Mouse (Mus musculus) 3T3-L1 (cell line): Measurements from ENCODE around the gene Cdca7l.
"Not testable (repeated sequence)": the region's sequence is repeated elsewhere in the genome, so short reads cannot be mapped to it uniquely, and the experiment has no call there.

ENCODE experiments used
- DNase-seq: peaks from one replicate; pipeline ENCODE4 v3.0.0-alpha.2; 2015; ENCODE audit warnings: low read depth, low spot score

The Cdca7l gene

DNA sequence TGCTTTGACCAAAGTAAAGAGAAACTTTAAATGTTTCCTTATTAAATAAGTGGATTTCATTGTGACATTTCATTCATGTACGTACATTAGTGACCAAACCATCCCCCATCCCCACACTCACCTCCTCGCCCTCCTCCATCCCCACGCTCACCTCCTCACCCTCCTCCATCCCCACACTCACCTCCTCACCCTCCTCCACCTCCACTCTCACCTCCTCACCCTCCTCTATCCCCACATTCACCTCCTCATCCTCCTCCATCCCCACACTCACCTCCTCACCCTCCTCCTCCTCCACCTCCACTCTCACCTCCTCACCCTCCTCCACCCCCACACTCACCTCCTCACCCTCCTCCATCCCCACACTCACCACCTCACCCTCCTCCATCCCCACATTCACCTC is 57.2 kb downstream of the Cdca7l start:
- no peak for DNase-seq

DNA sequence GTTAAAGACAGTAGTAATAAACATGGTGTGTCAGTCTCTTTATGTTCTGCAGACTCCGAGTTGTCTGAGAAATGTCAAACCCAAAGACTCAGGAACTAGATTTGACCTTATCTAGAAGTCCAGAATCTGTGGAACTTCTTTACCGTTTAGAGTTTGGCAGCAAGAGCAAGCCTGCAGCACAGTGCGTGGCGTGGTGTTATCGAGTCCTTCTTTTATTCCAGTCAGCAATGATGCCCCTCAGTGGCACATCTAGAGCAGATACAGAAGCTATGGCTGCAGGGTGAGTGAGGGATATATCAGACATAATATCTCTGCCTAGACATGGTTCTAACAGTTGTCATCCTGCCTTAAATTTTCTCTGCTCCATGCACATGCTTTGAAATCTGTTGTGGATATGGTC is 58.6 kb downstream of the Cdca7l start:
- DNase-seq, result no peak

DNA sequence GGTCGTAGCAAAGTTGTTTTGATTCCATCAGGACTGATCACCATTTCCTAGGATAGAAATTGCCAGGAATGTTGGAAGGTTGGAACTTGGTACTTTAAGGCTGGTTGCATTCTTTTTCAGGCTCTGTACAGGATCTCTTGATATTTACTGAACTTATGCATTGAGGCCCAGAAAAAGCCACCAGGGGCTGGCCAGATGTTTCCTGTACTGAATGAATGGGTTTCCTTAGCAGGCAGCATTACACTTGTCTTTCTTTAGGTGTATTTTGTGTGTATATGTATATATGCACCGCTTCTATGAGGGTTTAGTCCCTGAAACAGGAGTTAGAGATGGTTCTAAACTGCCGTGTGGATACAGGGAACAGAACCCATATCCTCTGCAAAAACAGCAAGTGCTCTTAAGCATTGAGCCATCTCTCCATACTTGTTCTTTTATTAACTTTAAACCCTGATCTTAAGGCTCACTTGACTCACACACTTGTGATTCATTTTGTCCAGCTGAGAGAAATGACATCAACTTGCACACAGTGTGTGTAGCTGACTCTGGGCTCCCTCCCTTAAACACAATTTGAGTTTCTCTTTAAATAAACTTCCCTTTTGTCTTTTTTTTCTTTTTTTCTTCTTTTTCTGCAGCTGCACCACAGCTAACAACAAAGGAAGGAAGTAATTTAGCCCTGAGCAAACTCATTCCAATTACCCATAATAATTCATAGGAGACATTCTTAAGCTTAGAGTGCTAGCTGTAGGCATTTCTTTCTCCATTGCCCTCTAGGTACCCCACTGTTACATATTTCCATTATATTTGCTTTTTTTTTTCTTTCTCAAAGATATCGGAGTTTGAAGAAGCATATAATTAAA is 63.8 kb downstream of the Cdca7l start:
- DNase-seq, result no peak

DNA sequence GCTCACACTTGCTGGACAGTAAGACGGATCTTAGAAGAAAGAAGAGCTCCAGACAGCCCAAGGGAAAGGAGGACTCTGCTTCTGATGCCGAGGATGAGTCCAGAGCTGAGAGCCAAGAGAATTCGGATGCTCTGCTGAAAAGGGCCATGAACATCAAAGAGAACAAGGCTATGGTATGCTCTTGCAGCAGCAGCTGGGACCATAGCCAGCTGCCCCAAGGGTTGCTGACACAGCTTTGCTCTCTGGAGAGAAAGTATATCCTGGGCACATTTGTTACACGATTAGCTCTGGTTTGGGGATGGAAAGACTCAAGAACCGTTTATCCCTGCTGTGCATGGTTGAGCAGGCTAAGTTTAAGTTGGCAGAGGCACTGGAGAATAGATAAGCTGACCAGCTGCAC is 68.2 kb downstream of the Cdca7l start:
- DNase-seq, result peak; percentile 35

DNA sequence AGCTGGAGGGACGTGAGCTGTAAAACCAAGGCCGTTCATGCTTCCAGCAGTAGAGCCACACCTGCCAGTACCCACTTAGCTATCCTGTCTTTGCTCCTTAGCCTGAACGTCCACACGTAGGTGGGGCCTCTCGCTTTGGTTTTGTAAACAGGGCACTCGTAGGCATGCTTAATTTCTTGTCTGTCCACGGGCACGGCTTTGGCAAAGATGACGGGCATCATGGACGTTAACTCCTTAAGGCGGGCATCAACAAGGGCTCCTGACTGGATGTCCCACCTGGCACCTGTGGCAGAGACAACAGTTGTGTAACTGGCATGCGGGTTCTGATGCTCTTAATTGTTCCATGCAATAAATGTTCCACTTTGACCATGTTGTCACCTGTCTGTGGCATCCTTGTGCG is 74.3 kb downstream of the Cdca7l start:
- no peak for DNase-seq

DNA sequence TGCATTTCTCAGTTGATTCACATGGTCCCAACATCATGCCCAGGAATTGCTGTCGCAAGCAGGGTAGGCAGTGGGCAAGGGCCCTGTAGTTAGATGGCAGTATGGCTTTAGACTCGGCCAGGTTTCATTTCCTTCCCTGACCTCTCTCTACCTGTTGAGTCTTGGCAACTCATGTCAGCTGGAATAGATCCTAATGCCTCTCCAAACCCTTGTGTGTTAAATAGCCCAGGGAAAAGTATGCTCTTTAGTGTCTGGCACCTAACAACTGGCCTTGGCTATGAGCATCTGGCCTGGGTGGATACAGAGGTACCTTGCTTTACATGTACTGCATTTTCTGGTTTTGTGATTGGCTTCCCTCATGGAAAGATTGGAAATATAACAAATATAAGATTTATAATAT is 80.5 kb downstream of the Cdca7l start:
- DNase-seq, result no peak

DNA sequence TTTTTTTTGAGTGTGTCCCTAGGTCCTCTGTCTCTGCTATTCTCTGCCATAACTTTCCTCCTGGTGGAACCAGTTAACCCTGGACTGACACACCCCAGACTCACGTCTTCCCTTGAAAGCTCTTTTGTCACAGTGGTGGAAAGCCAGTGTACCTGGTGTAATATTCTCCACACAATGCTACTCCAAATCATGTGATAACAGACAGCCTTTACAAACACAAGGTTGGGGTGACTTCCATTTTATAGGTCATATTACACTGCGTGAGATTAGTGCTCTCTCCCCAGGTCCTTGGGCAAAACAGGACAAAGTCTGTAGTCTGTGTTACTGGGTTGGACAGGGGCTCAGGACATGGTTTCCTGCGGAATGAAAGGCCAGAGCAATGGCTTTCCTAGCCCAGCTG is 83.3 kb downstream of the Cdca7l start:
- no peak for DNase-seq

DNA sequence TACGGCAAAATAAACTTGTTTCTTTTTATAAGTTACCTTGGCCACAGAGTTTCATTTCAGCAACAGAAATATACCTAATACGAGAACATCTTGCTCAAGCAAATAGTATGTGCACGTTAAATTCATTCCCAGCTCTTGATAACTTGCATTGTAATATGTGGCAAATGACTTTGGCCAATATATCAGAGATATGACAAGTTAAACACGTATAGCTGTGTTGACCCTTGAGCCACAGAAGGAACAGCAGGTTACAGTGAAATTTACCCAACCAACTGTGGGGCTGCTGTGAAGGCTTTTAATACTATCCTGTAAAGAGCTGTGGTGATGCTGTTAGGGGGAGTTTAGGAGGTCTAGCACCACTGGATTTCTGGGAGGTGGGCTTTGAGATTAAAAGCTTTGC is 96.7 kb downstream of the Cdca7l start:
- DNase-seq, result not testable (repeated sequence)

DNA sequence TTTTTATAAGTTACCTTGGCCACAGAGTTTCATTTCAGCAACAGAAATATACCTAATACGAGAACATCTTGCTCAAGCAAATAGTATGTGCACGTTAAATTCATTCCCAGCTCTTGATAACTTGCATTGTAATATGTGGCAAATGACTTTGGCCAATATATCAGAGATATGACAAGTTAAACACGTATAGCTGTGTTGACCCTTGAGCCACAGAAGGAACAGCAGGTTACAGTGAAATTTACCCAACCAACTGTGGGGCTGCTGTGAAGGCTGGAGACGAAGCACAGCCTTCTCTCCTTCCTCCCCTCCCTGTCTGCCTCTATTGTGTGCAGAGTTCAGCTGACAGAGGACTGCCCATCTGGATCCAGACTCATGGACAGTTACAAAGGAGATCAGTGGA is 97.3 kb downstream of the Cdca7l start:
- not testable (repeated sequence) for DNase-seq

DNA sequence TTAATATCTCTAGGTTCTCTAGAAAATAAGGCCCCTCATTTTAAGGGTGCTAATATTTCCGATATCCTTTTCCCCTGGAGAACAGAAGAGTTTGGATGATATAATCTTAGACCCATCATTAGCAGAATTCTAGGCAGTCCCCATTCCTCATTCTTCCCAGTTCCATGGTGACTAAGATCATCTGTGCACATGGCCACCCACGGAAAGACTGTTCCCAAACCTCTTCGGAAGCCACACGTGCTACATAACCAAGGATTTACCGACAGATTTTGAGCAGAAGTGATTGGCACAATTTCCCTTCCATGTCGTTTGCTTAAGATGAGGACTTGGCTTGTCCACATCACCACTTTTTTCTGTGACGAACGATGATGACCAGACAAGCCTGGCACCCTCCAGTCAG is 99.6 kb downstream of the Cdca7l start:
- no peak for DNase-seq

DNA sequence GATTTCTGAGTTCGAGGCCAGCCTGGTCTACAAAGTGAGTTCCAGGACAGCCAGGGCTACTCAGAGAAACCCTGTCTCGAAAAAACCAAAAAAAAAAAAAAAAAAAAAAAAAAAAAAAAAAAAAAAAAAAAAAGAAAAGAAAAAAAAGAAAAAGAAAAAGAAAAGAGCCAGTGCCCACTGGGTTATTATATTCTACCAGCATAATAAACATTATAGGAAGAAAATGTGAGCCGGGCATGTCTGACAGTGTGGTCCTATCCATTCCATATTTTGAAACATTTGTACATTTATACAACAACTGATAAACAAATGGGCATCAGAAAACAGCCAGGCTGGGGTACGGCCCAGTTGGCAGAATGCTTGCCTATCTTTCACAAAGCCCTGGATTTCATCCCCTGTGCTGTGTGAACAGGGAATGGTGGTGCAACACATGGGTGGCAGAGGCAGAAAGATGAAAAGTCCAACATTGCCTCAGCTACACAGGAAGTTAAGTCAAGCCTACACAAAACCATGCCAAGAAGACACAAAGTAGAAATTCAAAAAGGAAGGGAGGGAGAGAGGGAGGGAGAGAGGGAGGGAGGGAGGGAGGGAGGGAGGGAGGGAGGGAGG is 101.2 kb downstream of the Cdca7l start:
- DNase-seq, result not testable (repeated sequence)

DNA sequence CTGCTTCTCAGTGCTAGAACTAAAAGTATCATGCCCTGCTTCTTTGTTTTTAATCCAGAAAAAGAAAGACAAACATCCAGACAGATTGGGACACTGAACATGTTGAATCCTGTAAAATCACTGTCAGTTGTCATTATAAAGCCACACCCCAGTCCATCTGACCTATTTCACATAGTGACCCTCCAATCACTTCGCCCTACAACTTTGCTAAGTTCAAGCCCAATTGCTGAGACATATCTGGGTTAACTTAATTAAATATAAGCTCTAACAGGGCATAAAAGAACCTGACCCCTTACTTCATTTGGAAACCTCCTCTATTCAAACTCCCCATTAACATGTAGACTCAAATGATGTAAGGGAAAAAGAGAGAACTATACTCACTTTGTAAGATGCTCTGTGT is 107.3 kb downstream of the Cdca7l start:
- DNase-seq, result no peak

DNA sequence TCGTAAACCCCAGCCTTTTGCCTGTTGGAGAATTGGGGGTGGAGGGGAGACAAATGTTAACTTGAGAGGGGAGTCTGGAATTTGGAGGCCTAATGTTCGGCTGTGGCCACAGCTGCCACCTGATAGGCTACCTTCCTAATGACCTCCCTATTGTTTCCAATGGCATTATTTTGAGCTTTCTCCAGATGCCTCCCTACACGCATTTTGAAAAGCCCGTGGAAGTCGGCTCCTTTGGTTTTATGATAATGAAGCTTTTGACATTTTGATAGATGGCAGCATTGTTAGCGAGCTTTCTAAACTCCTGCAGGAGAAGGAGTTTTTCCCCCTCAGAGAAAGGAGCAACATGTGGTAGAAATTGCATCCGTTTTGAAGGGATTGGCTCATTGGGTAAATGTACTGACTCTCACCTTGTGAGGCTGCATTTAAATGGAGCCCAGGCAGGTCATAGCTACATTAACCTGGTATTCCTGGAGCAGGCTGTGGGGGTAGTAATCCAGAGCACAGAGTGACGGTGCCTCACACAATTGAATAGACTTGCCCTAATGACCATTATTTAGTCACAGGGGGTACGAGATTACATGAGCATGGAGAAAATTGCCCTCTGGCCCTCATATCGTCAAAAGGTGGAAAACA is 110.6 kb downstream of the Cdca7l start:
- no peak for DNase-seq

DNA sequence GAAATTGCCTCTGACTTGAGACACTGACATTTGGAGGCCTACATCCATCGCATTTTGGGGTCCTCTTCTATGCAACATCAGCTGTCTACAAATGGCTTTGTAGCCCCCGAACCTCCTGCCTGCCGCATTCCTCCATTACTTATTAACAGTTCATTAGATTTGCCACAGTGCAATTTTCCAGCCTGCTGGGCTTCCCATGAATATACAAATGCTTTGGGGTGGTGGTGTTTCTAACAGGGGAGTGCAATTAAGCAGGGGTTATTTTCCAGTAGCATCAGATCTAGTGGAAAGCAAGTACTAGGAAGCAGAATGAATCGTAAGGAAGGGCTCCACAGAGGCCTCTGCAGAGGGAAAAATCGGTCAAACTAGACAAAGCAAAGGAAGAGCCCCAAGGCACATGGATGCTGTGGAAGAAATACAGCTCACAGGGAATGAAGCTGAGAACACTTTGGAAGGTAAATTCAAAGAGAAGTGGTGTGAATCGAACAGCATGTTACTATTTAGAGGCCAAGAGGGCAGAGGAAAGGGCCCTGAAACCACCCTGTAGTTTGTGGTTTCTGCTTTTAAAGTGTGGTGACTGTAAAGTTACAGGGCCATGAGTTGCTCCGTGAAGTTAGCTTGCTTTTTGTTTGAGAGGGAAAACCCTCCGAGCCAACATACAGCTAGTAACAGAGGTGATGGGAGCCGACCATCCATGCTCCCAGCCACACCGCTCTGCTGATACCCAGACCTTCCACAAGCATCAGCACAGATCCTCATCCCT is 111.9 kb downstream of the Cdca7l start:
- no peak for DNase-seq
